Mouse (Mus musculus) forebrain, embryonic 11.5 days (tissue): Measurements from ENCODE around the gene Tmem253. TPM values are rescaled to one million over a fixed set of nuclear protein-coding genes. Genes with fewer than 3 reads are reported as not detected.

ENCODE experiments used
- ATAC-seq: fragments of 200-750 bp; cut with Nextera tagmentation; replicated peaks from 2 replicates; pipeline ENCODE4 v1.8.0; 2017; ENCODE audit warnings: moderate TSS enrichment; ENCODE audit not compliant: low FRiP score
- DNase-seq: peaks from one replicate; pipeline ENCODE4 v3.0.0-alpha.2; 2017; ENCODE audit warnings: low spot score
- H3K27ac ChIP-seq: fragments of 300-500 bp; sonication (generic); 2 replicates; pipeline ENCODE4 v1.5.1; 2014; ENCODE audit warnings: low read depth, low read length
- H3K27me3 ChIP-seq: fragments of 300-500 bp; sonication (generic); 2 replicates; pipeline ENCODE4 v1.6.1; 2014; ENCODE audit warnings: mild to moderate bottlenecking, low read length, mixed read lengths; ENCODE audit not compliant: control insufficient read depth, insufficient read depth
- H3K36me3 ChIP-seq: fragments of 300-500 bp; sonication (generic); 2 replicates; pipeline ENCODE4 v1.6.1; 2014; ENCODE audit warnings: mild to moderate bottlenecking, low read length, moderate library complexity, mixed read lengths; ENCODE audit not compliant: control insufficient read depth, insufficient read depth
- H3K4me1 ChIP-seq: fragments of 300-500 bp; sonication (generic); replicated peaks from 2 replicates; pipeline ENCODE4 v1.6.1; 2014; ENCODE audit warnings: low read length, mixed read lengths; ENCODE audit not compliant: control insufficient read depth, insufficient read depth
- H3K4me2 ChIP-seq: fragments of 300-500 bp; sonication (generic); 2 replicates; pipeline ENCODE4 v1.6.1; 2014; ENCODE audit warnings: low read depth, mild to moderate bottlenecking, low read length, moderate library complexity, mixed read lengths; ENCODE audit not compliant: severe bottlenecking
- H3K4me3 ChIP-seq: fragments of 300-500 bp; sonication (generic); 2 replicates; pipeline ENCODE4 v1.5.1; 2014; ENCODE audit warnings: low read depth, low read length
- H3K9ac ChIP-seq: fragments of 300-500 bp; sonication (generic); 2 replicates; pipeline ENCODE4 v1.6.1; 2014; ENCODE audit warnings: low read length
- H3K9me3 ChIP-seq: fragments of 300-500 bp; sonication (generic); 2 replicates; pipeline ENCODE4 v1.6.1; 2016; ENCODE audit warnings: low read length, mixed read lengths; ENCODE audit not compliant: control insufficient read depth
- WGBS: fragments of 180-500 bp; shearing (Covaris S2); extraction: QIAGEN DNeasy Blood & Tissue Kit; methylation state at CpG from one replicate; pipeline ENCODE4 v1.1.7; 2014; 5-methylcytosine and 5-hydroxymethylcytosine counted together
- polyA plus RNA-seq: library from polyadenylated mRNA; unstranded; fragments of >200 nt; fragmentation: Nextera tagmentation; extraction: Ambion mirVana; gene quantifications from 2 replicates; pipeline ENCODE4 v1.2.1, GENCODE M21; 2014

The Tmem253 gene
- polyA plus RNA-seq, 1 experiment from 2014 or later: 0.92 TPM

DNA sequence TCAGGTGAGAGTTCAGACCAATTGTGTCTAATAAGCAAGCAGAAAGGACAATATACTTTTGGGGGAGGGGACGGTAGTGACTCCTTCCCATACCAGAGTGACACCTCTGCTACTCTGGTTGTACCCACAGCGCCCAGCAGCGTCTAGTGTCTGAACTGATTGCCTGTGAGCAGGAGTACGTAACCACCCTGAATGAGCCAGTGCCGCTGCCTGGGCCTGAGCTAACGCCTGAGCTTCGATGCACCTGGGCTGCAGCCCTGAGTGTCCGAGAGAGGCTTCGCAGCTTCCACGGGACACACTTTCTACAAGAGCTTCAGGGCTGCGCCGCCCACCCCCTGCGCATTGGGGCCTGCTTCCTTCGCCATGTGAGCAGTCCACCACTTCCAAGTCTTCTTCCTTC, 18.0 kb upstream of the Tmem253 start:
- ATAC-seq: no peak
- WGBS: 91% methylated on average over 14 of the region's 14 CpGs
- H3K36me3 ChIP-seq: peaks cover 34% of the 10 kb centered on the region
- no peak overlapping the region for H3K4me3 ChIP-seq
- no peak for DNase-seq
- H3K4me2 ChIP-seq: no peak overlapping the region
- H3K9ac ChIP-seq: no peak overlapping the region
- H3K4me1 ChIP-seq: no peaks in the 10 kb centered on the region
- no peak overlapping the region for H3K27ac ChIP-seq
- no peaks in the 10 kb centered on the region for H3K9me3 ChIP-seq
- H3K27me3 ChIP-seq: no peaks in the 10 kb centered on the region

DNA sequence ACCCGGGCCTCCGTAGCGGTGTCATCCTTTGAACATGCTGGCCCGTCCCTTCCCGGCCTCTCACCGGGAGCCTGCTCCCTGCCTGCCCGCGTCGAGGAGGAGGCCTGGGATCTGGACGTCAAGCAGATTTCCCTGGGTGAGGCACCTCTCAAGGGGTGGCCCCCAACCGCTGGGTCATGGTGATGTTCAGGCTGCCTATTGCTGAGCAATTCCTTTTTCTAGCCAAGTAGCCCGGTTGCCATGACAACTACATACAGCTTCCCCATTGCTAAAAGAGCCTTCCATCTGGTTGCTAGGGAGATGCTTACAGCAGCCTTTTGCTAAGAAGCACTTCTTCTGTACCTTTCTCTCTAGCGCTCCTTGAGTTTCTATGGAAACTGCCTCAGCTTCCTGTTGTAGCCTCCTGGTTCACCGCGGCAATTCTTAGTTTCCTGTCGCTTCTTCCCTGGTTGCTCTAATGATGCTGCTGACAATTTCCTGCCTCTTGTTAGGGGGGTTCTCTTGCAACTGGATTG, 11.4 kb upstream of the Tmem253 start:
- 18% methylated on average over 16 of the region's 16 CpGs for WGBS
- DNase-seq (peak; percentile 79), ATAC-seq (peak; percentile 80)
- H3K27ac ChIP-seq: peak overlapping the region; percentile 74
- H3K4me3 ChIP-seq: no peak overlapping the region
- no peak overlapping the region for H3K9ac ChIP-seq
- peak overlapping the region; percentile 35 for H3K4me2 ChIP-seq
- peaks cover 30% of the 10 kb centered on the region for H3K4me1 ChIP-seq
- H3K27me3 ChIP-seq: no peaks in the 10 kb centered on the region
- no peaks in the 10 kb centered on the region for H3K9me3 ChIP-seq
- peaks cover 25% of the 10 kb centered on the region for H3K36me3 ChIP-seq

DNA sequence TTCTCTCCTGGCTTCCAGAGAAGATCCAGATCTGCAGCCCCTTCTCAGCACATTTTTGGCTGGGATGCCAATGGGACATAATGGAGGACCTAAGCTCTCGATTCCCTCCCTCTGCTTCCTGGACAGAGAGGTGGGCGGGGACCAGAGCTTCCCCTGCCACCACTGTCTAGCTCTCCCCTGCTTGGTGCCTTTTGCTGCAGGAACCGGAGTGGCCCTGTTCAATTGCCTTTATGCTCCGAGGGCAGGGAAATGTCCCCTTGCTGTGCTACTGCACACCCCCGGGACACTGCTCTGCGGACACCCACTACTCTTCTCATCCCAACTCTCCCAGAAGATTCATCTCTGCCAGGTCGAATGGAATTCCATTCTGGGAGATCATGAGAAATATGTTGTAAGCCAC, 10.3 kb upstream of the Tmem253 start:
- Histone ChIP-seq H3K9me3 (no peaks in the 10 kb centered on the region), H3K27ac (no peak overlapping the region; the same call in 1 of the 2 replicates), H3K27me3 (no peaks in the 10 kb centered on the region), H3K4me3 (no peak overlapping the region), H3K9ac (no peak overlapping the region), H3K4me1 (peaks cover 40% of the 10 kb centered on the region), H3K4me2 (no peak overlapping the region), H3K36me3 (peaks cover 25% of the 10 kb centered on the region)
- DNase-seq (peak; percentile 56), ATAC-seq (no peak)
- 72% methylated on average over 7 of the region's 7 CpGs for WGBS

DNA sequence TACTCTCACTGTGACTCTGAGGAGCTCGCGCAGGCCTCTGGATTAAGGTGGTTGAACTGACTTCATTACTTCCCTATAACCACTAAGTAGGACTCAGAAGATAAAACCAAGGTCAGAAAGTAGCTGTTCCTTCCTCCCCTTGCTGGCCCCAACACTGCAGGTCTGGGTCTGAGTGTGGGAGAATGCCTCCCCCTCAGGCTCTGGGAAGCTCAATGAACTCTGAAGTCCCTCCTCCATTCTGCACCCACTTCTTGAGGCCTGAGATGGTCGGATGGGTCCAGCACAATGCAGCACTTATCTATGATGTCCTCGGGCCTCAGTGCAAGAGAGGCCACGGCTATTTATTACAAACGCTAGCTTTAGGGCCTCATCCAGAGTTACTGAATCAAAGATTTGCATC, 9.8 kb upstream of the Tmem253 start:
- Histone ChIP-seq H3K4me1 (peaks cover 40% of the 10 kb centered on the region), H3K27me3 (no peaks in the 10 kb centered on the region), H3K9ac (no peak overlapping the region), H3K9me3 (no peaks in the 10 kb centered on the region), H3K27ac (no peak overlapping the region; the same call in 1 of the 2 replicates), H3K4me2 (no peak overlapping the region), H3K4me3 (no peak overlapping the region), H3K36me3 (peaks cover 25% of the 10 kb centered on the region)
- WGBS: 74% methylated on average over 6 of the region's 6 CpGs
- ATAC-seq (no peak), DNase-seq (no peak)

DNA sequence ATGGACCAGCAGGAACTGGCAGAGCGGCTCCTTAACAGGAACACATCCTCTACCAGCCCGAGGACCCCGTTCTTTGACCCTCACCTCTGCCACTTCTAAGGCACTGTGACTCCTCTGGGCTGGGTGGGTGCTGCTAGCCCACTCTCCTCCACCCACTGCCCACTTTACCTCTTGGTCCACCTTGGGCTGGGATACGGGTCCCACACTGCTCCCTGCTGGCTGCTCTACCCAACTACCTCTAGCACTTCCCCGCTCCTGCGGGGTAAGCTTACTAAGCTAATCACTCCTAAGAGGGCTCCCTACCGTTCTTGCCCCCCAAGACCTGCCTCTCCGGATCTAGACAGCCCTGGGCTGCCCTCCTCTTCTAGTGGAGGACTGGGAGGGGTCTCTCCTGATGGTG, 9.2 kb upstream of the Tmem253 start:
- H3K4me1 ChIP-seq: peaks cover 42% of the 10 kb centered on the region

DNA sequence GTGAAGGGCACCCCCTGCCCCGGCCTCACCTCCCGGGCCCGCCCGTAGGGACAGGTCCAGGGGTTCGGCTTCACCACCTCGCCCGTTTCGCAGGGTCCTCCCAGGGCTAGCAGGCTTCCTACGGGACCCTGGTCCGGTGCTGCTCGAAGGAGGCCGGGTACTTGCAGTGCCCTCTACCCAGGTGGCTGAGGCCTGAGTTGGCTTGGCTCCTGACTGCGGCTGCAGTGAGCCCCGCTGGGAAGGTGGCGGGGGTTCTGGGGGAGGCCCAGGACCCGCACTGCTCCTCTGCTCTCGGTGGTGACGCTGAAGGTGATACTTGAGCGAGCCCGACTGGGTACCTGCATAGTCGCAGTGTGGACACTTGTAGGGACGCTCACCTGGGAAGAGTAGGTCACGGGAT, 8.7 kb upstream of the Tmem253 start:
- H3K9ac ChIP-seq: no peak overlapping the region
- H3K9me3 ChIP-seq: no peaks in the 10 kb centered on the region
- peaks cover 47% of the 10 kb centered on the region for H3K4me1 ChIP-seq
- H3K27me3 ChIP-seq: no peaks in the 10 kb centered on the region
- ATAC-seq (no peak), DNase-seq (peak; percentile 64)
- no peak overlapping the region for H3K4me3 ChIP-seq
- no peak overlapping the region for H3K4me2 ChIP-seq
- 92% methylated on average over 23 of the region's 23 CpGs for WGBS
- H3K27ac ChIP-seq: no peak overlapping the region
- H3K36me3 ChIP-seq: peaks cover 24% of the 10 kb centered on the region

More for the DNA sequence above, 9.2 kb upstream of the Tmem253 start:
- DNase-seq (peak; percentile 61), ATAC-seq (no peak)
- no peak overlapping the region for H3K9ac ChIP-seq
- no peak overlapping the region for H3K4me3 ChIP-seq
- H3K9me3 ChIP-seq: no peaks in the 10 kb centered on the region
- peaks cover 25% of the 10 kb centered on the region for H3K36me3 ChIP-seq
- no peak overlapping the region for H3K27ac ChIP-seq
- no peak overlapping the region for H3K4me2 ChIP-seq
- H3K27me3 ChIP-seq: no peaks in the 10 kb centered on the region
- 67% methylated on average over 8 of the region's 8 CpGs for WGBS

DNA sequence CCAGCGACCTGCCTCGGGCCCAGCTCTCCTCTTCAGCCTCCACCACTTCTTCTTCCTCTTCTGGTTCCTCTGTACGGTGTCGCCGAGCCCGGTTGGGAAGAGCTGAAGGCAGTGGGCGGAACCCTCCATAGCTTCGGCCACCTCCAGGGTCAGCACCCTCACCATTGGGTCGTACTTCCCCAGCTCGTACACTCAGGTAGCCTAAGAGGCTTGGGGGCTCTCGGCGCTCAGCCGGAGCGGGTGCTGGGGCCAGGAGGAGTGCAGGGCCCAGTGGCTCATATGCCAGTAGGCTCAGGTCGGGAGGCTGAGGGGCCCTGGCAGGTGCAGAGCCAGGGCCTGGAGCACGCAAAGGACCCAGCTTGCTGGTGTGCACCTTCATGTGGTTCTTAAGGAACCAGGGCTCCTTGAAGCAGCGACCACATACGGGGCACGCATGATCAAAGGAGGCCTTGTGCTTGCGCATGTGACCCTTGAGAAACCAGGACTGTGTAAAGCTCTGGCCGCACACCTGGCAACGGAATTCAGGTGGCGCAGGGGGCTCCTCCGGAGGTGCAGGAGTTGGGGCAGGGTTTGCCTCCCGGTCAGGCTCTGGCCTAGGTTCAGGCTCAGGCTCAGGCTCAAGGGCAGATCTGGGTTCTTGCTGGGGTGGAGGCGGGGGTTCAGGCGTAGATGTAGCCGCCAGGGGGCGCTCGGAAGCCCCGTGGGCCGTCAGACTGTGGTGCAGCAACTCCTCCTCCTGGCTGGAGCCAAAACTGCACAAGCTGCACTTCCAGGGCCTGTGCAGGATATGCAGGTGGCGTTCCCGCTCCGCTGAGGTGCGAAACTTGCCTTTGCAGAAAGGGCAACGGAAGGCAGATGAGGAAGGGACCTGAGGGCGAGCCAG, 6.9 kb upstream of the Tmem253 start:
- WGBS: 52% methylated on average over 38 of the region's 38 CpGs
- peaks cover 55% of the 10 kb centered on the region for H3K4me1 ChIP-seq

DNA sequence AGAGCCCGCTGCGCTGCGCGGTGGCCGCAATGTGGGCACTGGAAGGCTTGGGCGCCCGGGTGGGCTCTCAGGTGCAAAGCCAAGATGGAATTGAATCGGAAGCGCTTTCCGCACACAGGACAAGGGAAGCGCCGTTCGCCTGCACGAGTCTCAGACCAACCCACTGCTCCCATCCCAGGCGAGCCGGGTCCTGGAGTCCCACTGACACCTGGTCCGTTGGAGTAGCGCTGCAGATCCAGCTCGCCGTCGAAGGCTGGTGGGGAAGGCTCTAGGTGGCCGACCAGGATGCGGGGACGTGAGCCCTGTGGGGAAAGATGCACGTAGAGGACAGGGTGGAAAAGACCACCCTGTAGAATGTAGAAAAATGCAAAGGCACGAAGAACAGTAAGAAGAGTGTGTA, 6.1 kb upstream of the Tmem253 start:
- 23% methylated on average over 26 of the region's 26 CpGs for WGBS
- H3K36me3 ChIP-seq: peaks cover 14% of the 10 kb centered on the region
- peak overlapping the region; percentile 100; the same call in 1 of the 2 replicates for H3K27ac ChIP-seq
- H3K4me1 ChIP-seq: peaks cover 49% of the 10 kb centered on the region
- H3K4me3 ChIP-seq: peak overlapping the region; percentile 42
- DNase-seq (no peak), ATAC-seq (no peak)
- H3K9me3 ChIP-seq: no peaks in the 10 kb centered on the region
- H3K9ac ChIP-seq: peak overlapping the region; percentile 55
- peak overlapping the region; percentile 75 for H3K4me2 ChIP-seq
- H3K27me3 ChIP-seq: no peaks in the 10 kb centered on the region

More for the DNA sequence above, 6.9 kb upstream of the Tmem253 start:
- Histone ChIP-seq H3K36me3 (peaks cover 14% of the 10 kb centered on the region), H3K4me2 (peak overlapping the region; percentile 75), H3K9ac (peak overlapping the region; percentile 55), H3K27ac (peak overlapping the region; percentile 37), H3K9me3 (no peaks in the 10 kb centered on the region), H3K27me3 (no peaks in the 10 kb centered on the region), H3K4me3 (peak overlapping the region; percentile 42)
- peak; percentile 97 for DNase-seq
- peak; percentile 16 for ATAC-seq
